Mouse (Mus musculus): ENCODE data around the gene Gm8094.
"Not testable (repeated sequence)": the region's sequence is repeated elsewhere in the genome, so short reads cannot be mapped to it uniquely, and the experiment has no call there.

The Gm8094 gene

GRCm38 (mm10) chr14:43076543-43076942, at the start of gene Gm8094:
Gm8094 (minus strand) TSS chr14:43076643.
- not testable (repeated sequence) for DNase-seq (ENCODE audit: low spot score)

- not testable (repeated sequence) for DNase-seq (ENCODE audit: low spot score)
These were observed 43.2 kb upstream of the Gm8094 start for GRCm38 (mm10) chr14:43119673-43120072.

GRCm38 (mm10) chr14:43100301-43100700, 23.9 kb upstream of the Gm8094 start, which contains the start of gene Gm8104:
Gm8104 (plus strand) TSS chr14:43100601.
- not testable (repeated sequence) for DNase-seq (ENCODE audit: low spot score)

GRCm38 (mm10) chr14:43089103-43089919, 12.9 kb upstream of the Gm8094 start:
- not testable (repeated sequence) for DNase-seq (ENCODE audit: low spot score)

- not testable (repeated sequence) for DNase-seq (ENCODE audit: low spot score)
These were observed 8.7 kb upstream of the Gm8094 start for GRCm38 (mm10) chr14:43084936-43085730.

GRCm38 (mm10) chr14:43060179-43060578, 16.3 kb downstream of the Gm8094 start:
- DNase-seq (ENCODE audit: low spot score) = not testable (repeated sequence)

GRCm38 (mm10) chr14:43058063-43058462, 18.4 kb downstream of the Gm8094 start:
- not testable (repeated sequence) for DNase-seq (ENCODE audit: low spot score)

All from spleen, adult 12 weeks (tissue).